Mouse (Mus musculus): ENCODE results near the gene Rbm19. TPM values are rescaled to one million over a fixed set of nuclear protein-coding genes. Genes with fewer than 3 reads are reported as not detected.

Rbm19 gene
- polyA plus RNA-seq, 1 experiment from 2014 or later = 20.2 TPM

- WGBS = 96% methylated on average over 7 of the region's 7 CpGs
- no peak overlapping the region for H3K9ac ChIP-seq
- H3K36me3 ChIP-seq (replicated peaks; ENCODE audit: control insufficient read depth, insufficient read depth) = peaks cover 50% of the 10 kb centered on the region
- no peak overlapping the region for H3K4me2 ChIP-seq (replicated peaks)
- H3K27ac ChIP-seq = no peak overlapping the region
- DNase-seq (ENCODE audit: low spot score) = no peak
- H3K27me3 ChIP-seq (ENCODE audit: control insufficient read depth, insufficient read depth, low read length) = no peaks in the 10 kb centered on the region
- H3K4me3 ChIP-seq (replicated peaks; ENCODE audit: low read length) = no peak overlapping the region
- no peaks in the 10 kb centered on the region for H3K4me1 ChIP-seq (replicated peaks; ENCODE audit: control insufficient read depth, insufficient read depth, low read length)
- H3K9me3 ChIP-seq (ENCODE audit: control insufficient read depth, low read length) = no peaks in the 10 kb centered on the region
- ATAC-seq (ENCODE audit: low FRiP score) = no peak
Measured at GRCm38 (mm10) chr5:120129761-120130160, 13.5 kb downstream of the Rbm19 start.

GRCm38 (mm10) chr5:120130163-120130562, 13.9 kb downstream of the Rbm19 start:
- Histone ChIP-seq H3K4me1 (replicated peaks; ENCODE audit: control insufficient read depth, insufficient read depth, low read length) (no peaks in the 10 kb centered on the region), H3K9ac (no peak overlapping the region), H3K27ac (no peak overlapping the region), H3K4me3 (replicated peaks; ENCODE audit: low read length) (no peak overlapping the region), H3K36me3 (replicated peaks; ENCODE audit: control insufficient read depth, insufficient read depth) (peaks cover 46% of the 10 kb centered on the region), H3K9me3 (ENCODE audit: control insufficient read depth, low read length) (no peaks in the 10 kb centered on the region), H3K4me2 (replicated peaks) (no peak overlapping the region), H3K27me3 (ENCODE audit: control insufficient read depth, insufficient read depth, low read length) (no peaks in the 10 kb centered on the region)
- WGBS = 100% methylated on average over 2 of the region's 2 CpGs
- no peak for DNase-seq (ENCODE audit: low spot score)
- no peak for ATAC-seq (ENCODE audit: low FRiP score)

- Histone ChIP-seq H3K27ac (no peak overlapping the region), H3K9me3 (ENCODE audit: control insufficient read depth, low read length) (no peaks in the 10 kb centered on the region), H3K36me3 (replicated peaks; ENCODE audit: control insufficient read depth, insufficient read depth) (peaks cover 31% of the 10 kb centered on the region), H3K27me3 (ENCODE audit: control insufficient read depth, insufficient read depth, low read length) (no peaks in the 10 kb centered on the region), H3K4me2 (replicated peaks) (no peak overlapping the region), H3K9ac (no peak overlapping the region), H3K4me3 (replicated peaks; ENCODE audit: low read length) (no peak overlapping the region), H3K4me1 (replicated peaks; ENCODE audit: control insufficient read depth, insufficient read depth, low read length) (peaks cover 7% of the 10 kb centered on the region)
- DNase-seq (ENCODE audit: low spot score) (peak; percentile 46), ATAC-seq (ENCODE audit: low FRiP score) (no peak)
- 67% methylated on average over 5 of the region's 5 CpGs for WGBS
Measured at GRCm38 (mm10) chr5:120131600-120131999, 15.3 kb downstream of the Rbm19 start.

DNA sequence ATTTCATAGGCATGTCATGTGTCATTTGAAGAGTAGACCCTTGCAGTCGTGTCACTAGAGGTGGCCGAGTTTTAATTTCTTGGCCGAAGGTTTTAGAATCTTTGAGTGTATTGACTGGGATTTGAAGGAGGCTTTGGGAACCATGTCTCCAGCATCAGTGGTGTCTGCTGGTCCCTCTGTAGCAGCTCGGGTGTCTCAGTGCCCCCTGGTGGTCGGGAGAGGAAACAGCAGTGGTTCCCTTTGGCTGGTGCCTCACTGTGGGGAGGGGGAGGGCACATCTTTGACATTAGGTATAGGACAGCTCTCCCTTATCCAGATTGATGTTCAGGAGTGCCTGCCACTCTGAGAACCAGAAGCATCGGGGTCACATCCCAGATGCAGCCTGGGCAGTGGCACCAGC, 17.7 kb downstream of the Rbm19 start:
- DNase-seq (ENCODE audit: low spot score) (peak; percentile 53), ATAC-seq (ENCODE audit: low FRiP score) (0 out of 2 replicates have a peak, but pooled peaks have one; percentile 18)
- no peaks in the 10 kb centered on the region for H3K27me3 ChIP-seq (ENCODE audit: control insufficient read depth, insufficient read depth, low read length)
- WGBS = 37% methylated on average over 6 of the region's 6 CpGs
- H3K9me3 ChIP-seq (ENCODE audit: control insufficient read depth, low read length) = no peaks in the 10 kb centered on the region
- peaks cover 7% of the 10 kb centered on the region for H3K4me1 ChIP-seq (replicated peaks; ENCODE audit: control insufficient read depth, insufficient read depth, low read length)
- H3K36me3 ChIP-seq (replicated peaks; ENCODE audit: control insufficient read depth, insufficient read depth) = peaks cover 9% of the 10 kb centered on the region; the same call in 1 of the 2 replicates
- H3K9ac ChIP-seq = no peak overlapping the region
- H3K27ac ChIP-seq = no peak overlapping the region
- no peak overlapping the region for H3K4me2 ChIP-seq (replicated peaks)
- no peak overlapping the region for H3K4me3 ChIP-seq (replicated peaks; ENCODE audit: low read length)

- H3K4me2 ChIP-seq (replicated peaks) = no peak overlapping the region
- H3K27ac ChIP-seq = no peak overlapping the region
- peaks cover 7% of the 10 kb centered on the region for H3K4me1 ChIP-seq (replicated peaks; ENCODE audit: control insufficient read depth, insufficient read depth, low read length)
- no peak overlapping the region for H3K9ac ChIP-seq
- H3K9me3 ChIP-seq (ENCODE audit: control insufficient read depth, low read length) = no peaks in the 10 kb centered on the region
- H3K4me3 ChIP-seq (replicated peaks; ENCODE audit: low read length) = no peak overlapping the region
- DNase-seq (ENCODE audit: low spot score) = no peak
- peaks cover 14% of the 10 kb centered on the region for H3K36me3 ChIP-seq (replicated peaks; ENCODE audit: control insufficient read depth, insufficient read depth)
- no peak for ATAC-seq (ENCODE audit: low FRiP score)
- H3K27me3 ChIP-seq (ENCODE audit: control insufficient read depth, insufficient read depth, low read length) = no peaks in the 10 kb centered on the region
- WGBS = 94% methylated on average over 14 of the region's 14 CpGs
Measured at GRCm38 (mm10) chr5:120135337-120135736, 19.1 kb downstream of the Rbm19 start.

- Histone ChIP-seq H3K27ac (no peak overlapping the region; the same call in 1 of the 2 replicates), H3K27me3 (ENCODE audit: control insufficient read depth, insufficient read depth, low read length) (no peaks in the 10 kb centered on the region), H3K9me3 (ENCODE audit: control insufficient read depth, low read length) (no peaks in the 10 kb centered on the region), H3K36me3 (replicated peaks; ENCODE audit: control insufficient read depth, insufficient read depth) (peaks cover 14% of the 10 kb centered on the region), H3K4me1 (replicated peaks; ENCODE audit: control insufficient read depth, insufficient read depth, low read length) (peaks cover 7% of the 10 kb centered on the region), H3K4me2 (replicated peaks) (no peak overlapping the region), H3K4me3 (replicated peaks; ENCODE audit: low read length) (no peak overlapping the region), H3K9ac (0 out of 2 replicates have a peak overlapping the region, but pooled peaks have one; percentile 4)
- WGBS = 64% methylated on average over 3 of the region's 3 CpGs
- DNase-seq (ENCODE audit: low spot score) (no peak), ATAC-seq (ENCODE audit: low FRiP score) (no peak)
Measured at GRCm38 (mm10) chr5:120135823-120136222, 19.6 kb downstream of the Rbm19 start.

- Histone ChIP-seq H3K36me3 (replicated peaks; ENCODE audit: control insufficient read depth, insufficient read depth) (peaks cover 11% of the 10 kb centered on the region; the same call in 1 of the 2 replicates), H3K27me3 (ENCODE audit: control insufficient read depth, insufficient read depth, low read length) (no peaks in the 10 kb centered on the region), H3K4me2 (replicated peaks) (no peak overlapping the region), H3K9me3 (ENCODE audit: control insufficient read depth, low read length) (no peaks in the 10 kb centered on the region), H3K9ac (peak overlapping the region; percentile 4; the same call in 1 of the 2 replicates), H3K4me3 (replicated peaks; ENCODE audit: low read length) (no peak overlapping the region), H3K27ac (peak overlapping the region; percentile 11; the same call in 1 of the 2 replicates), H3K4me1 (replicated peaks; ENCODE audit: control insufficient read depth, insufficient read depth, low read length) (peaks cover 7% of the 10 kb centered on the region)
- WGBS = 24% methylated on average over 10 of the region's 10 CpGs
- DNase-seq (ENCODE audit: low spot score) = peak; percentile 38
- no peak for ATAC-seq (ENCODE audit: low FRiP score)
Measured at GRCm38 (mm10) chr5:120136236-120136675, 20.0 kb downstream of the Rbm19 start.

DNA sequence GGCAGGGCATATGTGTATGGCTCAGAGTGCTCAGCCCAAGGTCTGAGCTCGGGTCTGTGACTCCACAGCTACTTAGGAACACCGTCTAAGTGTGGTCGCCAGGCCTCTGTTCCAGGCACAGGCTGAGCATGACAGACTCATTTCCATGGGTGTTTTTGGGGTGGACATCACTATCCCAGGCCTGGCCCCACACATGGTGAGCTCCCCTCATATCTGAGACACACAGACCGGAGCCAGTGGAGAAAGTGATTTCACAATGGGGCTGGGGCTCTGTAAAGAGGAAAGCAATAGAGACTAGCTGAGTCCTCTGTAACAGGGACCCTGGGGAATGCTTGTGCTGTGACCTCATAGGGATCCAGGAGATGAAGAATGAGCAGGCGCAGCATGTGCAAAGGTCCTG, 20.8 kb downstream of the Rbm19 start:
- ATAC-seq (ENCODE audit: low FRiP score) (no peak), DNase-seq (ENCODE audit: low spot score) (no peak)
- Histone ChIP-seq H3K27me3 (ENCODE audit: control insufficient read depth, insufficient read depth, low read length) (no peaks in the 10 kb centered on the region), H3K9me3 (ENCODE audit: control insufficient read depth, low read length) (no peaks in the 10 kb centered on the region), H3K27ac (0 out of 2 replicates have a peak overlapping the region, but pooled peaks have one; percentile 11), H3K36me3 (replicated peaks; ENCODE audit: control insufficient read depth, insufficient read depth) (peaks cover 19% of the 10 kb centered on the region), H3K9ac (no peak overlapping the region), H3K4me2 (replicated peaks) (no peak overlapping the region), H3K4me1 (replicated peaks; ENCODE audit: control insufficient read depth, insufficient read depth, low read length) (peaks cover 7% of the 10 kb centered on the region), H3K4me3 (replicated peaks; ENCODE audit: low read length) (no peak overlapping the region)
- WGBS = 93% methylated on average over 5 of the region's 5 CpGs

GRCm38 (mm10) chr5:120137846-120138245, 21.6 kb downstream of the Rbm19 start:
- Histone ChIP-seq H3K36me3 (replicated peaks; ENCODE audit: control insufficient read depth, insufficient read depth) (peaks cover 23% of the 10 kb centered on the region), H3K9me3 (ENCODE audit: control insufficient read depth, low read length) (no peaks in the 10 kb centered on the region), H3K27me3 (ENCODE audit: control insufficient read depth, insufficient read depth, low read length) (no peaks in the 10 kb centered on the region), H3K4me3 (replicated peaks; ENCODE audit: low read length) (no peak overlapping the region), H3K9ac (no peak overlapping the region), H3K4me2 (replicated peaks) (no peak overlapping the region), H3K27ac (no peak overlapping the region), H3K4me1 (replicated peaks; ENCODE audit: control insufficient read depth, insufficient read depth, low read length) (peaks cover 7% of the 10 kb centered on the region)
- WGBS = 100% methylated on average over 1 of the region's 1 CpGs
- no peak for DNase-seq (ENCODE audit: low spot score)
- no peak for ATAC-seq (ENCODE audit: low FRiP score)

DNA sequence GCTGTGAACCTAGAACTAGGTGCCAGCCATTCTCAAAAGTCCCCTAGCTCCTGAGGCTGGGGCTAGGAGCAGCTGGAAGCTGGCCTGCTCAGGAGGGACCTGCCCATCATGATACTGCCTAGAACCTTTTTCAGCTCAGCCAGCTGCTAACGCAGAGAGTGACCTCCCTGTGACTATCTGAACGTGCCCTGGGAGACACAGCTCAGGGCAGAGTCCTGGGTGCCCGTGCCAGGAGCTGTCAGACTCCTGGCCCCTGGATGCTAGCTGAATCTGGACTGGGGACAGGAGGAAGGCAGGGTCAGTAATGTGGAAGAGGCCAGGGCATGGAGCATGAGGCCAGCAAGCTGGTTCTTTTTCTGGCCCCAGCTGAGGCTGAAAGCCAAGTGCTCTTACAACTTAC, 22.1 kb downstream of the Rbm19 start:
- Histone ChIP-seq H3K36me3 (replicated peaks; ENCODE audit: control insufficient read depth, insufficient read depth) (peaks cover 23% of the 10 kb centered on the region), H3K4me1 (replicated peaks; ENCODE audit: control insufficient read depth, insufficient read depth, low read length) (peaks cover 7% of the 10 kb centered on the region), H3K27ac (no peak overlapping the region), H3K9me3 (ENCODE audit: control insufficient read depth, low read length) (no peaks in the 10 kb centered on the region), H3K4me2 (replicated peaks) (no peak overlapping the region), H3K9ac (no peak overlapping the region), H3K4me3 (replicated peaks; ENCODE audit: low read length) (no peak overlapping the region), H3K27me3 (ENCODE audit: control insufficient read depth, insufficient read depth, low read length) (no peaks in the 10 kb centered on the region)
- DNase-seq (ENCODE audit: low spot score) (no peak), ATAC-seq (ENCODE audit: low FRiP score) (no peak)
- WGBS = 89% methylated on average over 3 of the region's 3 CpGs
